Mouse (Mus musculus): Measurements from ENCODE around the gene R3hdm4. TPM values are rescaled to one million over a fixed set of nuclear protein-coding genes. Genes with fewer than 3 reads are reported as not detected.

R3hdm4 gene
- polyA plus RNA-seq, 1 experiment from 2014 or later: 309 TPM

- H3K36me3 ChIP-seq (ENCODE audit: control insufficient read depth, insufficient read depth): peaks cover 4% of the 10 kb centered on the region; the same call in 1 of the 2 replicates
- H3K4me3 ChIP-seq (replicated peaks; ENCODE audit: low read length): peak overlapping the region; percentile 85
- peak overlapping the region; percentile 78 for H3K4me2 ChIP-seq (ENCODE audit: low read length)
- H3K27me3 ChIP-seq (replicated peaks; ENCODE audit: control insufficient read depth, insufficient read depth, low read length): no peaks in the 10 kb centered on the region
- ATAC-seq: peak; percentile 9
- no peaks in the 10 kb centered on the region for H3K9me3 ChIP-seq (ENCODE audit: control insufficient read depth, low read length)
- under 1% methylated on average over 6 of the region's 6 CpGs for WGBS
- peaks cover 39% of the 10 kb centered on the region for H3K4me1 ChIP-seq (replicated peaks; ENCODE audit: control insufficient read depth, insufficient read depth, low read length)
- peak overlapping the region; percentile 96 for H3K9ac ChIP-seq (replicated peaks; ENCODE audit: low read depth, low read length)
- H3K27ac ChIP-seq (ENCODE audit: low read length): peak overlapping the region; percentile 97
These were observed 47.7 kb downstream of the R3hdm4 start for GRCm38 (mm10) chr10:79873313-79873712.

DNA sequence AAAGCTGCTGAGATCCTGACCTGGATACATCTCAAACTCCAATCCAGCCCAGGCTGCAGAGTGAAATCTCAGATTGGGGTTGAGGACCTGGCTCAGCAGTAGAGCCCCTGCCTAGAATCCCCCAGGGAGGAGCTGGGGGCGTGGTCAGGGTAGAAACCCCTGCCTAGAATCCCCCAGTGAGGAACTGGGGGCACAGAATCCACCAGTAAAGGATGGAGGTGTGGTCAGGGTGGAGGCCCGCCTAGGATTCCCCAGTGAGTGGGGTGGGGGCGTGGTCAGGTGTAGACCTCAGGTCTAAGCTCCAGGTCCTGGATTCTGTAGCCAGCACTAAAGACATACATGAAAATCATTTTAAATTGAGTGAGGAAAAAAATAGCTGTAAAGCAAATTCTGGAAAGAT is 48.1 kb downstream of the R3hdm4 start:
- ATAC-seq: no peak

GRCm38 (mm10) chr10:79871845-79872244 is 49.2 kb downstream of the R3hdm4 start:
- no peaks in the 10 kb centered on the region for H3K9me3 ChIP-seq (ENCODE audit: control insufficient read depth, low read length)
- 62% methylated on average over 8 of the region's 8 CpGs for WGBS
- peaks cover 4% of the 10 kb centered on the region; the same call in 1 of the 2 replicates for H3K36me3 ChIP-seq (ENCODE audit: control insufficient read depth, insufficient read depth)
- H3K27ac ChIP-seq (ENCODE audit: low read length): no peak overlapping the region
- no peak for ATAC-seq
- H3K27me3 ChIP-seq (replicated peaks; ENCODE audit: control insufficient read depth, insufficient read depth, low read length): no peaks in the 10 kb centered on the region
- no peak overlapping the region for H3K9ac ChIP-seq (replicated peaks; ENCODE audit: low read depth, low read length)
- peaks cover 44% of the 10 kb centered on the region for H3K4me1 ChIP-seq (replicated peaks; ENCODE audit: control insufficient read depth, insufficient read depth, low read length)
- peak overlapping the region; percentile 78 for H3K4me2 ChIP-seq (ENCODE audit: low read length)
- H3K4me3 ChIP-seq (replicated peaks; ENCODE audit: low read length): 0 out of 2 replicates have a peak overlapping the region, but pooled peaks have one; percentile 4

More for the DNA sequence above, 48.1 kb downstream of the R3hdm4 start:
- H3K27me3 ChIP-seq (replicated peaks; ENCODE audit: control insufficient read depth, insufficient read depth, low read length): no peaks in the 10 kb centered on the region
- 54% methylated on average over 3 of the region's 3 CpGs for WGBS
- H3K9ac ChIP-seq (replicated peaks; ENCODE audit: low read depth, low read length): peak overlapping the region; percentile 96
- peak overlapping the region; percentile 78 for H3K4me2 ChIP-seq (ENCODE audit: low read length)
- peak overlapping the region; percentile 97 for H3K27ac ChIP-seq (ENCODE audit: low read length)
- peak overlapping the region; percentile 85 for H3K4me3 ChIP-seq (replicated peaks; ENCODE audit: low read length)
- H3K4me1 ChIP-seq (replicated peaks; ENCODE audit: control insufficient read depth, insufficient read depth, low read length): peaks cover 40% of the 10 kb centered on the region
- H3K9me3 ChIP-seq (ENCODE audit: control insufficient read depth, low read length): no peaks in the 10 kb centered on the region
- peaks cover 4% of the 10 kb centered on the region; the same call in 1 of the 2 replicates for H3K36me3 ChIP-seq (ENCODE audit: control insufficient read depth, insufficient read depth)

- no peak overlapping the region for H3K27ac ChIP-seq (ENCODE audit: low read length)
- no peak overlapping the region for H3K4me3 ChIP-seq (replicated peaks; ENCODE audit: low read length)
- no peak for ATAC-seq
- no peaks in the 10 kb centered on the region for H3K9me3 ChIP-seq (ENCODE audit: control insufficient read depth, low read length)
- no peak overlapping the region for H3K4me2 ChIP-seq (ENCODE audit: low read length)
- peaks cover 25% of the 10 kb centered on the region for H3K36me3 ChIP-seq (ENCODE audit: control insufficient read depth, insufficient read depth)
- WGBS: 83% methylated on average over 11 of the region's 11 CpGs
- H3K27me3 ChIP-seq (replicated peaks; ENCODE audit: control insufficient read depth, insufficient read depth, low read length): no peaks in the 10 kb centered on the region
- H3K4me1 ChIP-seq (replicated peaks; ENCODE audit: control insufficient read depth, insufficient read depth, low read length): peaks cover 21% of the 10 kb centered on the region
- no peak overlapping the region for H3K9ac ChIP-seq (replicated peaks; ENCODE audit: low read depth, low read length)
These were observed 54.4 kb downstream of the R3hdm4 start for GRCm38 (mm10) chr10:79866601-79867000.

- no peak overlapping the region for H3K4me2 ChIP-seq (ENCODE audit: low read length)
- H3K27me3 ChIP-seq (replicated peaks; ENCODE audit: control insufficient read depth, insufficient read depth, low read length): no peaks in the 10 kb centered on the region
- no peak overlapping the region for H3K27ac ChIP-seq (ENCODE audit: low read length)
- no peak for ATAC-seq
- no peak overlapping the region for H3K4me3 ChIP-seq (replicated peaks; ENCODE audit: low read length)
- 78% methylated on average over 19 of the region's 19 CpGs for WGBS
- no peak overlapping the region for H3K9ac ChIP-seq (replicated peaks; ENCODE audit: low read depth, low read length)
- H3K9me3 ChIP-seq (ENCODE audit: control insufficient read depth, low read length): no peaks in the 10 kb centered on the region
- peaks cover 32% of the 10 kb centered on the region for H3K36me3 ChIP-seq (ENCODE audit: control insufficient read depth, insufficient read depth)
- H3K4me1 ChIP-seq (replicated peaks; ENCODE audit: control insufficient read depth, insufficient read depth, low read length): peaks cover 19% of the 10 kb centered on the region
These were observed 55.2 kb downstream of the R3hdm4 start for GRCm38 (mm10) chr10:79865801-79866295.

GRCm38 (mm10) chr10:79865189-79865601 is 55.8 kb downstream of the R3hdm4 start:
- no peak overlapping the region for H3K4me2 ChIP-seq (ENCODE audit: low read length)
- no peak overlapping the region for H3K4me3 ChIP-seq (replicated peaks; ENCODE audit: low read length)
- no peak overlapping the region for H3K27ac ChIP-seq (ENCODE audit: low read length)
- H3K4me1 ChIP-seq (replicated peaks; ENCODE audit: control insufficient read depth, insufficient read depth, low read length): peaks cover 17% of the 10 kb centered on the region
- no peaks in the 10 kb centered on the region for H3K27me3 ChIP-seq (replicated peaks; ENCODE audit: control insufficient read depth, insufficient read depth, low read length)
- WGBS: 65% methylated on average over 12 of the region's 12 CpGs
- H3K9me3 ChIP-seq (ENCODE audit: control insufficient read depth, low read length): no peaks in the 10 kb centered on the region
- peaks cover 38% of the 10 kb centered on the region for H3K36me3 ChIP-seq (ENCODE audit: control insufficient read depth, insufficient read depth)
- H3K9ac ChIP-seq (replicated peaks; ENCODE audit: low read depth, low read length): no peak overlapping the region
- peak; percentile 20; the same call in 1 of the 2 replicates for ATAC-seq

DNA sequence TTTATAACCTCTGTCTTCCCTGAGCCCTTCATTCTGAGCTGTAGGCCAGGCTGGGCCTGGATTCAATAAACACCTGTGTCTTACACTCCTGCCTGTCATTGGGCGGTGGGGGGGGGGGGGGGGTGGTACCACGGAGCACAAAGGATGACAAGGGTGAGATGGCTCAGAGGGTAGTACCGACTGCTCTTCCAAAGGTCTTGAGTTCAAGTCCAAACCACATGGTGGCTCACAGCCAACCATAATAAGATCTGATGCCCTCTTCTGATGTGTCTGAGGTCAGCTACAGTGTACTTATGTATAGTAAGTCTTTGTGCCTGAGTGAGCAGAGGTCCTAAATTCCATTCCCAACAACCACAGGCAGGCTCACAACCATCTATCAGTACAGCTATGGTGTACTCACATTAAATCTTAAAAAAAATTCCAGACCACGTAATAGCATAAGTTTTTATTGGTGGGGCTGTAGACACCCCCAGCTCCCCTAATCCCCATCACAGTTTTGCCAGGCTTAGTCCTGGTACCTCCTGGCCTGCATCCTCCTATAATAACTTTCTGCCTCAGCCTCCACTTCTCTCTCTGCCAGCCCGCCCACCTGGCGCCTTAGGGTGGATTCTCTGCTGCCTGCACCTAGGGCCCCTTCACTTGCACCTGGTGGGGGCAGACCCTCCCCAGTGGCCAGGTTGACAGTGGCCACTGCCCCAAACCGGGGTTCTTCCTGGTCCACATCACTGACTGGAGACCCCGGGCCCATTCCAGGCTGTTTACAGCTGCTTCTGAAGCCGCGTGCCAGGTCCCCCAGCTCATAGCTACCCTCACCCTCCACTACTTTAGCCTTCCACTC is 56.4 kb downstream of the R3hdm4 start:
- no peak overlapping the region for H3K4me3 ChIP-seq (replicated peaks; ENCODE audit: low read length)
- H3K9me3 ChIP-seq (ENCODE audit: control insufficient read depth, low read length): no peaks in the 10 kb centered on the region
- no peaks in the 10 kb centered on the region for H3K27me3 ChIP-seq (replicated peaks; ENCODE audit: control insufficient read depth, insufficient read depth, low read length)
- H3K9ac ChIP-seq (replicated peaks; ENCODE audit: low read depth, low read length): no peak overlapping the region
- H3K36me3 ChIP-seq (ENCODE audit: control insufficient read depth, insufficient read depth): peaks cover 41% of the 10 kb centered on the region
- peak; percentile 1; the same call in 1 of the 2 replicates for ATAC-seq
- H3K4me2 ChIP-seq (ENCODE audit: low read length): no peak overlapping the region
- 51% methylated on average over 10 of the region's 10 CpGs for WGBS
- H3K4me1 ChIP-seq (replicated peaks; ENCODE audit: control insufficient read depth, insufficient read depth, low read length): peaks cover 16% of the 10 kb centered on the region
- H3K27ac ChIP-seq (ENCODE audit: low read length): 0 out of 2 replicates have a peak overlapping the region, but pooled peaks have one; percentile 25

DNA sequence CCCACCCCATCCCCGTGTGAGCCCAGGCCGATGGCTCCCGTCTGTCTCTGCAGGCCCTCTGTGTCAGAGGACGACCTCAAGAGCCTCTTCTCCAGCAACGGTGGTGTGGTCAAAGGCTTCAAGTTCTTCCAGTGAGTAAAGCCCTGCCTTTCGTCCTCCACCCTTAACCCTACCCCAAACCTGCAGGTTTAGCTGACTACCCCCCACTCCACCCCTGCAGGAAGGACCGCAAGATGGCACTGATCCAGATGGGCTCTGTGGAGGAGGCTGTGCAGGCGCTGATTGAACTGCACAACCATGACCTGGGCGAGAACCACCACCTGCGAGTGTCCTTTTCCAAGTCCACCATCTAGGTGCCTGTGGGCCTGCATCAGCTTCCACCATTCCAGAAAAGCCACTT is 58.1 kb downstream of the R3hdm4 start:
- Histone ChIP-seq H3K4me3 (replicated peaks; ENCODE audit: low read length) (no peak overlapping the region), H3K4me2 (ENCODE audit: low read length) (no peak overlapping the region), H3K27me3 (replicated peaks; ENCODE audit: control insufficient read depth, insufficient read depth, low read length) (no peaks in the 10 kb centered on the region), H3K9ac (replicated peaks; ENCODE audit: low read depth, low read length) (no peak overlapping the region), H3K36me3 (ENCODE audit: control insufficient read depth, insufficient read depth) (peaks cover 46% of the 10 kb centered on the region), H3K4me1 (replicated peaks; ENCODE audit: control insufficient read depth, insufficient read depth, low read length) (peaks cover 20% of the 10 kb centered on the region), H3K9me3 (ENCODE audit: control insufficient read depth, low read length) (no peaks in the 10 kb centered on the region), H3K27ac (ENCODE audit: low read length) (no peak overlapping the region)
- ATAC-seq: no peak
- 72% methylated on average over 10 of the region's 10 CpGs for WGBS

GRCm38 (mm10) chr10:79862049-79862788 is 58.8 kb downstream of the R3hdm4 start:
- Histone ChIP-seq H3K4me1 (replicated peaks; ENCODE audit: control insufficient read depth, insufficient read depth, low read length) (peaks cover 22% of the 10 kb centered on the region), H3K9ac (replicated peaks; ENCODE audit: low read depth, low read length) (no peak overlapping the region), H3K36me3 (ENCODE audit: control insufficient read depth, insufficient read depth) (peaks cover 46% of the 10 kb centered on the region), H3K27me3 (replicated peaks; ENCODE audit: control insufficient read depth, insufficient read depth, low read length) (no peaks in the 10 kb centered on the region), H3K4me3 (replicated peaks; ENCODE audit: low read length) (no peak overlapping the region), H3K27ac (ENCODE audit: low read length) (no peak overlapping the region), H3K4me2 (ENCODE audit: low read length) (no peak overlapping the region), H3K9me3 (ENCODE audit: control insufficient read depth, low read length) (no peaks in the 10 kb centered on the region)
- ATAC-seq: no peak
- WGBS: 78% methylated on average over 23 of the region's 23 CpGs
